Mouse (Mus musculus) testis, adult 2 months (tissue): ENCODE data around the gene March8.

ENCODE experiments used
- CTCF ChIP-seq: fragments of 200-500 bp; IDR thresholded peaks from 2 replicates; pipeline ENCODE4 v1.5.1; 2012; ENCODE audit warnings: low read depth, mild to moderate bottlenecking, inconsistent platforms, low read length, moderate library complexity; ENCODE audit not compliant: control insufficient read depth, insufficient read depth, insufficient replicate concordance
- POLR2A ChIP-seq: fragments of 200-500 bp; IDR thresholded peaks from 2 replicates; pipeline ENCODE4 v1.6.1; 2012; ENCODE audit warnings: low read depth, mild to moderate bottlenecking, inconsistent platforms, low read length, moderate library complexity; ENCODE audit not compliant: control insufficient read depth

DNA sequence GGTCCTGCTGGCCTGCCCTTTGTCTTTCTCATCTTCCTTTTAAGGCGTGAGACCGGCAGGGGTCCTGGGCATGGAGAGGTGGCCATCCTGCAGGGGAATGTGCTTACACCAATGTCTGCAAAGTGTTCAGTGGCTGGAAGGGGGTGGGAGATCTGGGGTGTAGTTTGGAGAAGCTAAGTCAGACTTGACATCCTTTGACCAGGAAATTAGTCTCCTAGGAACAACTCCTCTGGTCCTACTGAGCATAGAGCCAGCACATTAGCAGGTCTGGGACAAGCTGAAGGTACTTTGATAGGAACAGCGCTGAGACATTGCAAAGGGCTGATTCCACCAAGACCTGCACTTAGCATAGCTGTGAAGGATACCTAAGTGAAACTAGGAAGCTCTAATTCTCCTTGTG lies 73.9 kb downstream of the March8 start:
- TF ChIP-seq POLR2A (no peak), CTCF (no peak)
